Mouse (Mus musculus) heart, adult 2 months (tissue): ENCODE results near the gene Lonrf3.

Source experiments
- EP300 ChIP-seq: fragments of 200-500 bp; IDR thresholded peaks from 2 replicates; pipeline ENCODE4 v1.6.1; 2011; ENCODE audit warnings: low read depth, low read length, control low read depth; ENCODE audit not compliant: insufficient read depth
- POLR2A ChIP-seq: fragments of 200-500 bp; IDR thresholded peaks from 2 replicates; pipeline ENCODE4 v1.6.1; 2011; ENCODE audit warnings: mild to moderate bottlenecking, low read depth, low read length, control low read depth; ENCODE audit not compliant: insufficient read depth

DNA sequence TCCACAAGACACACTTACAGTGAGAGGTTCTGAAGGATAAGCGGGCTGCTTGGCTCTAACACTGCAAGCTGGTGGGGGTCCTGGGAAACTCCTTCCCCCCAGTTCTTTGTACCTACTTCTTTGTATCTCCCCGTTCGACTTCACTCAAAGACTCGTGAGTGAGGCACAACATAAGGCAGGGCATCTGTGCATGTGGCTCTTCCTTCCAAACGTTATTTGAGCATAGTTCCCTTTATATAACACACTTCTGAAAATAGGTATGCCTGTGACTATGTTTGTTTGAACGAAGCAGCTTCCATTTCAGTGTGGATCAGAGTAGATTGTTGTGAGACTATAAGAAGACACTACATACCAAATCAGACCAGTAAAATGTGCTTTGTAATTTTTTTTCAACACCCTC is 64.5 kb downstream of the Lonrf3 start:
- no peak for TF ChIP-seq EP300
- TF ChIP-seq POLR2A, result no peak
